Mouse (Mus musculus) right cerebral cortex, postnatal 10 days (tissue): ENCODE measurements around the gene Pprc1.
A peak's percentile ranks its signal among the peaks of the same experiment; 100 is the strongest.

ENCODE experiments used
- DNase-seq, 2 experiments: peaks; one replicate each; pipeline ENCODE4 v3.0.0; 2021; ENCODE audit warnings: low spot score in 2 of 2

Gene Pprc1

GRCm38 (mm10) chr19:46044271-46044992, at the start of gene Pprc1:
Gene Pprc1, plus strand, starts transcription at chr19:46044886.
- DNase-seq: peak in 1 of 2 experiments; percentile 65

- no peak for DNase-seq
These were observed 47.3 kb upstream of the Pprc1 start for GRCm38 (mm10) chr19:45997365-45997764.

DNA sequence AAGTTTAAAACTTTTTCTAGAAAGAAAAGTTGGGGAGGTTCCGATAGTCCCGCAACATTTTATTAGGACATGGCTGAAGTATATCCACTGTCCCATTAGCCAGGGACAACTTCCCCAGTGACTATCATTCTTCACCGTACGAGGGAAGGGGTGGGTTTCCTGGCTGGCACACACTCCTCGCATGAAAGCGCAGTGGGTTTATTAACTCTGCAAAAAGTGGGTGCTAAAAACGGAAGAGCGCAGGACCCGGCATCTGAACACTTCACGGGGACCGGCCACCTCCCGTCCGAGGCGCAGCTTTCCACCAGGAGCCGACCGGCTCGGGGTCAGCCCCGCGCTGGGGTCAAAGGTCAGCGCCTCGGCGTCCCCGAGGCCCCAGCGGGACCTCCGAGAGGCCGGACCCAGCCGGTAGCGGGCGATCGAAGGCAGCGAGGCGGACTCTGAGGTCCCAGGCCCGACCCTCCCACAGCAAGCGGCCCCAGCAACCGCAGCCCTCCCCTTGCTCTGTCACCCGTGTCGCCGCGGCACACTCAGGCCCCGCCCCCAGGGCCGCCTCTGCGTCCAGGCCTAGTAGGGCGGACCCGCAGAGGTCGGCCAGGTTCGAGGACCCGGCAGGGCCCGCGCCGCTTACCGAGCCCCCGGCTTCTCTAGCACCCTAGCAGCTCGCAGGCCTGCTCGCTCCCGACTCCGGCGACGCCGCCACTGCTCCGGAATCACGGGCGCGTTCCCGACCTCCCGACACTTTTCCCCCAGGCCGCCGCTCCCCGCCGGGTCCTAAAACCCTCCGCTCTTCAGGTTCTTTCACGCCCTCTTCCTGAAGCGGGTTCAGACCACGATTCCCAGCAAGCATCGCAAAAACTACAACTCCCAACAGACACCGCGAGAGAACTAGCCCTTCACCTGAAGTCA, 46.6 kb upstream of the Pprc1 start, which contains the start of gene Armh3:
TSS of gene Armh3 (minus strand) at position 704 of the 909 bp plus-strand sequence.
- DNase-seq: peak; percentile 95

- no peak for DNase-seq
These were observed 45.9 kb upstream of the Pprc1 start for GRCm38 (mm10) chr19:45998694-45999217.

DNA sequence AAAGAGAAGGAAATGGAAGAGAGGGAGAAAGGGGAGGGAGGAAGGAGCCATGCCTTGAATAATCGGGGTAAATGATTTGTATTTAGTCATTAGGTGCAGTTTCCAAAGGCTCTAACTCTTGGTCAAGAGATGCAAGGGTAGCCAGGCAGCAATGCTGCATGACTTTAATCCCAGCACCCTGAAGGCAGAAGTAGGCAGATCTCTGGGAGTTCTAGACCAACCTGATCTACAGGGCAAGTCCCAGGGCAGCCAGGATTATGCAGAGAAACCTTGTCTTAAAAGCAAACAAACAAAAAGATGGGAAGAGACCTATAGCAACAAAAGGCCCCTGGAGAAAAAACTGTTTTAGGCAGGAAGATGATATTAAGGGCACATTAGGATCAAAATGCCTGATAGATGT, 45.3 kb upstream of the Pprc1 start:
- DNase-seq: no peak

- DNase-seq: no peak
These were observed 42.4 kb upstream of the Pprc1 start for GRCm38 (mm10) chr19:46002279-46002678.

DNA sequence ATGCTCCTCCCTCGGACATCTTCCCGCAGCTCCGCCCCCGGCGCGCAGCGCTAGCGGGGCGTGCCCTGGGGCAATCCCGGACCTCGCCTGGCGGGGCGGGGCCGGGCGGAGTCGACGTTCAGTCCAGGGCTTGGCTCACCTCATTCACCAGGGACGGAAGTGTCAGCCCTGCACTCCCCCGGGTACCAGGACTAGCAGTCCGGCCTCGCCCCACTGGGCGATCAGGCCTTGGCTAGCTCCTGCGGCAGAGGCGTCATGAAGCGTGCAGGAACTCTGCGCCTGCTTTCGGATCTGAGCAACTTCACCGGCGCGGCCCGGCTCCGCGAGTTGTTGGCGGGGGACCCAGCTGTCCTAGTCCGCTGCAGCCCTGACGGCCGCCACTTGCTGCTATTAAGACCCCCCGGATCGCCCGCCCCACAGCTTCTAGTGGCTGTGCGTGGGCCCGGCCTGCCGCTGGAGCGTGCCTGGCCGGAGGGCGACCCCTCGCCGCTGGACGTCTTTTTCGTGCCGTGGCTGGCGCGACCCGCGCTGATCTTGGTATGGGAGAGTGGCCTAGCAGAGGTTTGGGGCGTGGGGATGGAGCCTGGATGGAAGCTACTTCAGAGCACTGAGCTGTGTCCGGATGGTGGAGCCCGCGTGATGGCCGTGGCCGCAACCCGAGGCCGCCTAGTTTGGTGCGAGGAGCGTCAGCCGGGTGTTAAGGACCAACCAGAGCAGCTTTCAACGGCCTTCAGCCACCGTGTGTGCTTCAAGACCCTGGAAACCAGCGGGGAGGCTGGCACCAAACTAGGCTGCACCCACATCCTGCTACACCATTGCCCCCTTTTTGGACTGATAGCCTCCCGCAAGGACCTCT, 41.1 kb upstream of the Pprc1 start, which contains the start of gene Hps6:
TSS of gene Hps6 (plus strand) at position 138 of the 856 bp plus-strand sequence.
- peak; percentile 56 to 60 for DNase-seq

- DNase-seq: no peak
These were observed 39.7 kb upstream of the Pprc1 start for GRCm38 (mm10) chr19:46004814-46005466.

DNA sequence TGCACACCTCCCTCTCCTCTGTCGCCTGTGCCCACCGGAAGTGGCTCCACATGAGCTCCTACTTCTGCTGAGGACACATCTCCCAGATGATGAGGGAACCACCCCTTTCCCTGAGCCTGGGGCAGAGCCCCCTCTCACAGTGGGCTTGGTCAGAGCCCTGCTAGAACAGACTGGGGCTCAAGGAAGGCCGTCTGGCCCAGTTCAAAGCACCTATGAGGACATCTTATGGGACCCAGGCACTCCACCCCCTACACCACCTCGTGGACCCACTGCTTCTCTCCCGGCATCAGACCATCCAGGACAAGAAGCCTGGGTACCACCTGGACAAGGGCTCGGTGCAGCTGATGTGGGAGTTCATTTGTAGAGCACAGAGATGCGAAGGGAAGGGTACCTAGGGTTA, 39.0 kb upstream of the Pprc1 start:
- DNase-seq: no peak

DNA sequence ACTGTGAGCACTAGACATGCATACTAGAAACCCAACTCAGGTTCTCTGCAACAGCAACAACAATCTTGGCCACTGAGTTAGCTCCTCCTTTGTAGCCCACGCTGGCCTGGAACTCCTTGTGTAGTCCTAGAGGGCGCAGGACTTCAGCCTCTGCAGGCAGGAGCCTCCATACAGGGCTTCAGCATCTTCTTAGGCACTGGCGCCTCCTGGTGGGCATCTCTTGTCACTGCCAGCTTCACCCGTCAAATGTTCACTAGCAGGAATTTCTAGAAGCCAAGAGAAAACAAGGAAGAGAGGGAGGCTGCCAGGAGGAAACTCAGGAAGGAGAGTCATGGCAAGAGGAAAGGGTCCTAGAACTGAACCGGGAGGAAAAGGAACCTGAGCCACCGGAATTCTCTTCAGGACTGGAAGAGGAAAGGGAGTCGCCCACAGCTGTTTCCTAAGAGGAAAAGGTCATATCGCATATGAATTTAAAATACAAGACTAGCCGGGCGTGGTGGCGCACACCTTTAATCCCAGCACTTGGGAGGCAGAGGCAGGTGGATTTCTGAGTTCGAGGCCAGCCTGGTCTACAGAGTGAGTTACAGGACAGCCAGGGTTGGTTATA, 30.0 kb upstream of the Pprc1 start:
- peak; percentile 86 to 91 for DNase-seq

DNA sequence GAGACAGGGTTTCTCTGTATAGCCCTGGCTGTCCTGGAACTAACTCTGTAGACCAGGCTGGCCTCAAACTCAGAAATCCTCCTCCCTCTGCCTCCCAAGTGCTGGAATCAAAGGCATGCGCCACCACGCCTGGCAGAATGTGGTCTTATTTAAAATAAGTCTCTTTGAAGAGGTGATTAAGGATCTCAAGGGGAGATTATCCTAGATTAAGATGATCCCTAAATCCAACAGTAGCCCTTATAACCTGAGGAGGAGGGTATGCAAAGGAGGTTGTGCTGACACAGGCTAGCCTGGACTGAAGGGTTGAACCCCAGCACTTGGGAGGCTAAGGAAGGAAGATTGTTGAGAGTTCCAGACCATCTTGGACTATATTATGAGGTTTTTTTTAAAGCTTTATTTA, 28.7 kb upstream of the Pprc1 start:
- DNase-seq: no peak

DNA sequence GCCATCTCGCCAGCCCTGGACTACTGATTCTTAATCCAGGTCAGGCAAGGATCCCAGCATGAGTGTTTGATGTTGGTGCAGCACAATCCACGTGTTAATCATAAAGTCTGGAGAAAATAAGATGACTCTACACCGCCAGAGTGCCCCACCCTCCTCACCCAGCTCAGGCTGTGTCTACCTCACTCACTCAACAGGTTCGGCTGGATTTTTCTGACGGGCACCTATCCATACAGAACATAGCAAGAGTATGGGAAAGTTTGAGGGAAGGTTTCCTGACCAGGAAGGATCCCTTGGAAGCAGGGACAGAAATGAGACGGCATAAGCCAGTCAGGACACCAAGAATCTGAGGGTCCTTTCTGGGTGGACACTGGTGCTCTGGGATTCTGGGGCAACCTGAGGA, 19.7 kb upstream of the Pprc1 start:
- no peak for DNase-seq

- DNase-seq: no peak
These were observed 18.1 kb upstream of the Pprc1 start for GRCm38 (mm10) chr19:46026567-46026966.

- no peak for DNase-seq
These were observed 15.9 kb upstream of the Pprc1 start for GRCm38 (mm10) chr19:46028747-46029320.

DNA sequence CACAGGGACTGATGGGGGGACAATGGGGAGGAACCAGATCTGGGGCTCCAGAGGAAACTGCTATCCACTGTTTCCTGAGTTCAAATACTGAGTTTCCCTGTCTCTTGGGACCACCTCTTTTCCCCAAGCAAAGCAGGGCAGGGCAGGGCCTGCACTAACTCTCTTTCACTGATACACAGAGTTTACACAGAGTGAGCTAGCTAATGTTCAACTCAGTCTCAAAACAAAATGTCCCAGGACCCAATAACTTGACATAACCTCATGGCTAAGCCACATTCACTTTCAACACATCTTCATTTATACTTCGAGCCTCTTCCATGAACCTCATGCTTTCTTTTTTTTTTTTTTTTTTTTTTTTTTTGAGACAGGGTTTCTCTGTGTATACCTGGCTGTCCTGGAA, 15.0 kb upstream of the Pprc1 start:
- DNase-seq: no peak

- no peak for DNase-seq
These were observed 14.3 kb upstream of the Pprc1 start for GRCm38 (mm10) chr19:46030196-46030983.

GRCm38 (mm10) chr19:46031689-46032432, 12.8 kb upstream of the Pprc1 start:
- no peak for DNase-seq

DNA sequence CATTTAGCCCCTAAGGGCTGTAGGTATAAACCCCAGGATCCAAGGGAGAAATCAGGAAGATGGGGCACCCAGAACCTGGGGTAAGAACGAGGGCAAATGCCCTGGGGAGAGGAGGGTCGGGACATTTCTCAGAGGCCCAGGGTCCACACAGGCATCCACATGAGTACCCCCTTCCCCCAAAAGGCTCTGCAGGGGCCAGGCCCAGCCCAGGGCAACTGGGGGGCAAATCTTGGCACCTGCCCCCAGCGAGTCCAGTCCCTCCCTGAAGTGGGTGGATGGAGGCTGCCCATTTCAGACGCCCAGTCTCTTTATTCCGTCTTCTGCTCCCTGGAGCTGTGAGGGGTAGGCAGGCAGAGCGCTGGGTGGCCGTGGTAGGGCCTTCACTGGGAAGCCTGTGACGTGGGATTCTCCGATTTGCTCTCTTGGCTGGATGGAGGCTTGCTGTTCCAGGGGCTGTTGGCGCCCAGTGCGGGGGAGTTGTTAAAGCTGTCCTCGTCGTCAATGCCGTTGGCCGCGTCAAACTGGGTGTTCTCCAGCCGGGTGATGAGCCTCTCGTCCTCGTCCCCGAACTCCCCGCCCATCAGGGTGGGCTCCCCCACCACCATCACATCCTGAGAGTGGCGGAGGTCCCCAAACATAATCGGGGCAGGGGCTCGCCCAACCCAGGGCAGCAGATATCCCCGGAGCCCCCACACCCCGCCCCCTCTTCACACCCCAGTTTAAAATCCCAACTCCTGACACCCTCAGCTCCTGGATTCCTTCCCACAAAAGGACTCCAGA, 11.8 kb upstream of the Pprc1 start:
- DNase-seq: peak in 1 of 2 experiments; percentile 45
